Mouse (Mus musculus): ENCODE results near the gene Slitrk2. TPM values are rescaled to one million over a fixed set of nuclear protein-coding genes. Genes with fewer than 3 reads are reported as not detected.

Slitrk2 gene
- total RNA-seq (2022): 10 to 100 TPM; 36.4 to 40.1 (median 38.5) TPM

DNA sequence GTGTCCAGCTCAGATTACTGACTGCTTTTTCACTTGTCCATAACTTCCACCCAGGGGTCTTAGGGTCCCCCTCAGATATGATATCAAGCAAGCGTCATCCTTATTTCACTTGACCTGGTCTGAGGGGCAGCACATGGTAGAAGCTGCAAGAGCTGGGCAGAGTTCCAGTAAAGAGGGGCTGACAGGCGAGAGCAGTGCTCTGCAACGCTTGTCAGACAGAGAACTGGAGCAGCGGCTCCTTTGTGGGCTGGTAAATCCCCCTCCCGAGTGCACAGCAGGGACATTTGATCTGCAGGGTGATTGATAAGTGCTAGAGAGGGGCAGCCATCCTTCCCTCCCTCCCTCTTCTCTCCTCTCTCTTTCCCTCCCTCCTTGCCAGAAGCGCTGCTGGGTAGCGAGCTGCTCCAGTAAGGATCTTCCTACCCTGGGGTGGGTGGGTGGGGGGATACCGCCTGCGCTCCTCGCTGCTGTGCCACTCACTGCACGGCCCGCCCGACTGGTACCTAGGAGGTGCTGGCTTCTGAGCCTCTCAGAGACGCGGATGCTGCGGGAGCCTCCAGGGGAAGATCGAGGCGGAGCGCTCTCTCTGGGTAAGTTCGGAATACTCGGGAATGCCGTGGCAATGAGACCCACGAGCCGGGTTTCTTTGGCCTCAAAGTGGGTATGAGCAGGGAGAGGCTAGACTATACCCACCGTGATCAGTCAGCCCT is at the start of gene Slitrk2:
Gene Slitrk2, plus strand, starts transcription at position 408 of the 710 bp plus-strand sequence.
- peak; percentile 13 to 30 for DNase-seq (ENCODE audit: low spot score in 2 of 2)

DNA sequence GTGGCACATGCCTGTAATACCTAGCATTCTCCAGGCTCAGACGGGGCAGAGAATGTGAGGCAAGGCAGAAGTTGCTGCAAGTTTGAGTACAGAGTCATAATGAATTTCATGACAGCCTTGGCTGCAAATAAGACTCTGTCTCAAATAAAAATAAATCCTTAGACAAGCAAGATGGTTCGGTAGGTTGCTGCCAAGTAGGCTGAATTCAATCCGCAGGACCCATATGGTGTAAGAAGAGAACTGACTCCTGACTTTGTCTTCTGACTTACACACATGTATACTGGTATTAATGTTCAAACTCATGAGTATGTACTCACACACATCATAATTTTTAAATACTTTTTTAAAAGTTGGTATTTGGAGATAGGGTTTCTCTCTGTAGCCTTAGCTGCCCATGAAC is 43.6 kb upstream of the Slitrk2 start:
- DNase-seq (ENCODE audit: low spot score in 2 of 2): peak in 1 of 2 experiments; percentile 1

DNA sequence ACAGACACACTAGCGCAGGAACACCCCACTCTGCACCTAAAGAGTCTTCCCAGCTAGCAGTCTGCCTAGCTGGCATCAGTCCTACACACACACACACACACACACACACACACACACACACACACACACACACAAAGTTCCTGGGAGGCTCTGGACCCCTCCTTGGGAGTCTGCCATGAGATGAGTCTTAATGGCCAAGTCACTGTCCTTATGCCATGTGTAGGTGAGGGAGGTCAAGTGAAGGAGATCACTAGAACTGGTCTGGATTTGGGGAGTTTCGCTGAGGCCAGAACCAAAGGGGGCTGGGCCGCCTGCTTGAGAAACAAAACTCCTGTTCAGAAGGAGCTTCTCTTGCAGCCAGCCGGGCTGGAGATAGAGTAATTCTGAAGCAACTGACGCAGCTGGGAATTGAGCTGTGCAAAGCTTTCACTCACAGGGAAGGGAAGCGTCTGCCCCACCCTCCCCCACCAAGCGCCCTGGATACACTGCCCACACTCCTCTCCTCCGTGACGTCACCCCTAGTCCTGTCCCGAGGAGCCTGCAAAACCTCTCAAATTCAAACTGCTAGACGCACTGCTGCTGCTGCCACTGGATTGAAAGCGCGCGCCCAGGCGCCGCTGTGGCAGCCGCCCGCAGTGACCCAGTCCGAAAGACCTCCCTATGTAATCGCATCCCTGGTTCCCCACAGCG is 3.5 kb downstream of the Slitrk2 start:
- DNase-seq (ENCODE audit: low spot score in 2 of 2): peak; percentile 62 to 67

DNA sequence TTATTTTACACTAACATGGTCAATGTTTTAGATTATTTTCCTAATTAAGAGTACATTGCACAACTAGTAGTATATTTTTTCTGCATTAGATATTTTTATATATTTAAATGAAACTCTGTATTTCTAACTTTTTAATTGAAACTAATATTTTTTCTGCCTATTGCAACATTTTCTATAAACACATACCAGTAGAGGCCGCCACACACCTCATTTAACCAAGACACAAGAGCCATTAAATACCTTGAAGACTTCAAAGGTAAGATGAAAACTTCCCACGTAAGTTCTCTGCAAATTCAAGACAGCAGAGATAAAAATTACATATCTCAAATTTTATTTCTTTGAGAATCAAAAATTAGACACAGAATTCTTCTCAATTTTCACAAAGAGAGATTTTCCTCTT is 8.2 kb downstream of the Slitrk2 start:
- DNase-seq (ENCODE audit: low spot score in 2 of 2): peak in 1 of 2 experiments; percentile 7

DNA sequence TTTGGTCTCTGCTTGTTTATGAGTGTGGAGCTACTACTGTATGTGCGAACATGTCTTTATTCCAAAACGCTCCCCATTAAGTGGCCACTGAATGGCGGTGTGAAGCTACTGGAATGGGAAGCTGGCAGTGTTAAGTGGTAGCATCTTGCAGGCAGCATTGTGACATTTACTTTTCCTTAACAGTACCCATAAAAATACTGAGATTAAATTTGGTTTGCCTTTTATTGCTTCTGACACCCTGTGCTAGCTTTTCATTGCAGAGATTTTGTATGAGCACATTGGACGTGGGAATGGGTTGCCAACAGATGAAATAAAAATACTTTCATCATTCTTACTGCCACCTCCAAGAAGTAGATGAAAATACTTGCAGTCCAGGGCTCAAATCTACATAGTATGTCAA is 27.8 kb downstream of the Slitrk2 start:
- DNase-seq (ENCODE audit: low spot score in 2 of 2): no peak

DNA sequence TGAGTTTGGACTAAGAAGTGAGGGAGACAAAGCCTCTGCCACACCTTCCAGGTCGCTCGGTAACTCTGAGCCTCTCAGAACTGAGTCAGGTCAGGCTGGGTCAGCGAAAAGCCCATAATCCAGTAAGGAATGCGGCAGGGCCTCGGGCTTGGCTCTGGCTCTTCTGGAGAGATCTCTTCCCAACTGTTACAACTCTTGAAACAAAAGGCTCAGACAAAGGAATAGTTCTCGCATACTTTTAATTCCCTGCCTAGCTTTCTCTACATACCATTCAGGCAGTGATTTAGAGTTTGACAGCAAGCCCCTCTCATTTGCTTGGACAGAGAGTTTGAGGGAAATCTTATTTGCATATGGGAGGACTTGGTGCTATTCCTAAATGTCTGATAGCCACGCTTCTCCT is 29.5 kb downstream of the Slitrk2 start:
- no peak for DNase-seq (ENCODE audit: low spot score in 2 of 2)
